Mouse (Mus musculus) embryo, embryonic 10 days (tissue): ENCODE data around the gene Nae1.
"Not testable (repeated sequence)": the region's sequence is repeated elsewhere in the genome, so short reads cannot be mapped to it uniquely, and the experiment has no call there.

Source experiments
- DNase-seq: peaks from one replicate; pipeline ENCODE4 v3.0.0-alpha.2; 2015; ENCODE audit warnings: low spot score

The Nae1 gene

GRCm38 (mm10) chr8:104533971-104534778, at the start of gene Nae1, which contains the start of gene Car7:
Gene Nae1, minus strand, starts transcription at chr8:104534637.
Gene Car7, plus strand, starts transcription at chr8:104534689.
- DNase-seq = peak; percentile 94

DNA sequence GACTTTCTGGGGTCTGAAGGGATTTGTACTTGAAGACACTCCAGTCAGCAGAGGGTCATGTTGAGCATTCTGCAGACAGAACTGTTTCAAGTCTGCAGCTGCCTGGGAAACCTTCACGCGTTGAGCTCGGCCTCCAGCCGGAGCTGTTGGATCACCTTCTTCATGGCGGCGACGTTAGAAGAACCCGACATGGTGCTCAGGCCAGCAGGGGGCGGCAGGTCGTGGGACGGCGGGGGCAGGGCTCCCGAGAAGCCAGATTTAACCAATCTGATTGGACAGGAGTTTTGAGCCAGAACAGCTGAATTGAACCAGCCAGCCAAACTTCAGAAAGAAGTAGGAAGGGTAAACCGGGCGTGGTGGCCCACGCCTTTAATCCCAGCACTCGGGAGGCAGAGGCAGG, 43.2 kb upstream of the Nae1 start:
- not testable (repeated sequence) for DNase-seq

DNA sequence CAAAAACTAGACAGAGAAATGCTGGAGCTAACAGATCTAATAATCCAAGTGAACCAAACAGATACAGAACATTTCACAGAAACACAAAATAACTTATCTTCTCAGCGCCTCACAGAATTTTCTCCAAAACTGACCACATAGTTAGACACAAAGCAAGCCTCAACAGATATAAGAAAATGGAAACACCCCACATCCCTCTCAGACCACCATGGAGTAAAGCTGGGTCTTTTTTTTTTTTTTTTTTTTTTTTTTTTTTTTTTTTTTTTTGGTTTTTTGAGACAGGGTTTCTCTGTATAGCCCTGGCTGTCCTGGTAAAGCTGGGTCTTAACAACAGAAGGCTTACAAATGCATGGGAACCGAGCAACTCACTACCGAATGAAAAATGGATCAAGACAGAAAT, 42.4 kb upstream of the Nae1 start:
- no peak for DNase-seq

GRCm38 (mm10) chr8:104570436-104571343, 36.3 kb upstream of the Nae1 start:
- peak; percentile 89 for DNase-seq

DNA sequence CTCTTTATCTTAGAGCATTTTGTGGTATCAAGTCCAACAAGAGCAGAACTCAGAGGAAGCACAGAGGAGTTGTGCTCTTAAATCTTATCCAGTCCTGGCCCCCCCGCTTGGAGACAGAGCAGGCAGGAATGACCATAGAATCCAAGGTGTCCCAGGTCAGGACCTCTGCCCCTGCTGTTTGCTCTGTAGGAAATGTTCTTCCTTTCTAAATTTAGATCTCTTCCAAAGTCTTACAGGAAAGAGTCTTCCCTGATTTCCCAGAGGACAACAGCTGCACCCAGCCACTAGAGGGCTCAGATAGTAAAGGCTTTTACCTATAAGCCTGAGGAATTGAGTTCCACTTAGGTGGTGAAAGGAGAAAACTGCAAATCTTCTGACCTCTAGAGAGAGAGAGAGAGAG, 35.1 kb upstream of the Nae1 start:
- DNase-seq = peak; percentile 38

- no peak for DNase-seq
Observed at GRCm38 (mm10) chr8:104565457-104565798, 31.0 kb upstream of the Nae1 start.

DNA sequence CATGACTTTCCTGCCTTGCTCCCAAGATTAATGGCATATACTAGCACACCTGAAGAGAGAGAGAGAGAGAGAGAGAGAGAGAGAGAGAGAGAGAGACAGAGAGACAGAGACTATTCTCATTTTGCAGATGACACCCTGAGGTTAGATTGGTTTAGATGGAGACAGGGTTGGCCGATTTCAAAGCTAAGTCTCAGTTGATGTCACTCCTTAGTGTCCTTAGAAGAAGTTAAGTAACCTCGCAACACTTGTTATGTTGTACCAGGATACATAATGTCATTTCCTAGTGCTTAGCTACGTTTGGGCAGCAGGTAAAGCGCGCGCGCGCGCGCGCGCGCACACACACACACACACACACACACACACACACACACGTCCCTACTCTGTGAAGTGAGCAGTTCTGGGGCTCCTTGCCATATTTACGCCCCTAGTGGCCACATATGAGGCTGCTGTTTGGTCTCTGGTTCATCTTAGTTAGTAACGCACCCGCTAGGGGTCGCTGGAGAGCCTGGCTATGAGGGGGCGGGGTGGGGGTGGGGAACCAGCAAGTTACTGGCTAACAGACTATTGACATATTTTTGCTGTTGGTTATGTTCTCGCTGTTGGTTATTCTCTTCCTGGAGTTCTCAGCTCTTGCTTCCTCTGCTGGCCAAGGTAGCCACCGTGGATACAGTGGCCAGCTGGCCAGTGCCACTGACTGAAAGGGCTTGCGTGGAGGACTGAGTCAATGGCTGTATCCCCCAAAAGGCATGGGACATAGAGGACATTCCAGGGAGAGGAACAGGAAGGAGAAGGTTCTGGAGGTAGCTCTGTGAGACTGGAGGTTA, 30.4 kb upstream of the Nae1 start:
- peak; percentile 90 for DNase-seq

DNA sequence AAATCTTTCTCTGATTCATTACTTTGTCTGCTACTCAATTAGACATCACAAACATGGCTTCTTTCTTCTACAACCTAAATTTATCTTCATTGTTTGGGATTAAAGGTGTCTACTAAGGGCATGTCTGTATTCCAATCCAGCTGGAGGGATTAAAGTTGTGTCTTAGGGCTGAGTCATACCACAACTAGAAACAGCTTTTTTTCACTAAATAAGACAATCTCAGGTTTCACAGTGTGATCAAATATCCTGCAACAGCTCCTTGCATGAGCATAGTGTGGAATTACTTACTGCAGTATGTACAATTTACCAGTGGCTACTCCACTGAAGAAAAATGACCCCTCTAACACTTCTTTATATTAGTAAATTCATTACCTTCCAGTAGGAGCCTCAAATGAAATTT, 26.3 kb upstream of the Nae1 start:
- DNase-seq = no peak

- peak; percentile 13 for DNase-seq
Observed at GRCm38 (mm10) chr8:104557226-104557625, 22.8 kb upstream of the Nae1 start.

DNA sequence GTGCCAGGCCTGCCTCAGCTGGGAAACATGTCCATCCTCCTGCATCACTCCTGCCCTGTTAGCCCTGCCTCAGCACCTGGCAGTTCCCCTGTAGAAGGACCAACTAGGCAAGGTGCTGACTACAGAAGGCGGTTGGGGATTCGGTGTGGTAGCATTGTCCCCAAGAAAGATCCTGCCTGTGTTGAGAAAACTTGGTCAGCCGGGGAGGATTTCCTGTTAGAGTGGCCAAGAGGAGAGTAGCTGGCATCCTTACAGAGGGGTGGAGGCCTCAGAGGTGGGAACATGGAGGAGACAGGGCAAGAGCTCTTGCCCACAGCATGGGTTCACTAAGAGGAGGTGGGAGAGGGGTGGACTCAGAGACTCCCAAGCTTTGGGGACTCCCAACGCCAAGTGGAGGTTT, 20.8 kb upstream of the Nae1 start:
- no peak for DNase-seq

GRCm38 (mm10) chr8:104543440-104544045, 9.1 kb upstream of the Nae1 start:
- no peak for DNase-seq

GRCm38 (mm10) chr8:104542160-104542559, 7.7 kb upstream of the Nae1 start:
- DNase-seq = peak; percentile 4

- DNase-seq = no peak
Observed at GRCm38 (mm10) chr8:104541515-104541880, 7.1 kb upstream of the Nae1 start.

DNA sequence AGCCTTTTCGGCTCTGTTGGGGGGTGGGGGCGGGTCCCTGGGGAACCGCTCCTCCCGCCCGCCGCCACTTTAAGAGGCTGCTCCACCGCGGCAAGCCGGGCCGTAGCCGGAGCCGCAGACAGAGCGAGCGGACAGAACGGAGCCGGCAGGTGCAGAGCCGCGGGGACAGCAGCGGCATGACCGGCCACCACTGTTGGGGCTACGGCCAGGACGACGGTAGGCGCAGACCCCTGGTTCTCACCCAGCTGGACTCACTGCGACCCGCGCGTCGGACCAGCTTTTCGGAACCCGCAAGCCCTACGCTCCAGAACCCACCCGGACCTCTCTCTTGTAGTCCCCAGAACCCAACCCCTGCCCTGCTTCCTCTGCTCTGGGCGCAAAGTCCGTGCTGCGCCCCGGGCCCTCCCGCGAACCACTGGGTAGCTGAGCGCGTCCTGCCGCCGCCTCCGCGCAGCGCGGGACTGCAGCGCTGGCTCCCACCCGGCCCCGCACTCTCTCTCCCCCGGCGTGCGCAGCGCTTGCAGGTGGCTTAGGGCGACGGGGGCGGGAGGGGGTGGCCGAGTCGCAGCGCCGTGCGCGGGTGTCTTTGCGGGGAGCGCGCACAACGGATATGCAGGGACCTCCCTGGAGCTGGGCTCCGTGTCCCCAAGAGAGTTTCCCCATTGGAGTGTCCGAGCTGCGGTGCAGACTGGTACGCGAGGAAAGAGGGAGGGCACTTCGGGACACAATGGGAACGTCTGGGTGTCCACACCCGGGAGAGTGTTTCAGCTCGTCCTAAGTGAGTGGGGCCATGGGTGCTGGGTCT, 6.5 kb upstream of the Nae1 start:
- DNase-seq = peak; percentile 24

DNA sequence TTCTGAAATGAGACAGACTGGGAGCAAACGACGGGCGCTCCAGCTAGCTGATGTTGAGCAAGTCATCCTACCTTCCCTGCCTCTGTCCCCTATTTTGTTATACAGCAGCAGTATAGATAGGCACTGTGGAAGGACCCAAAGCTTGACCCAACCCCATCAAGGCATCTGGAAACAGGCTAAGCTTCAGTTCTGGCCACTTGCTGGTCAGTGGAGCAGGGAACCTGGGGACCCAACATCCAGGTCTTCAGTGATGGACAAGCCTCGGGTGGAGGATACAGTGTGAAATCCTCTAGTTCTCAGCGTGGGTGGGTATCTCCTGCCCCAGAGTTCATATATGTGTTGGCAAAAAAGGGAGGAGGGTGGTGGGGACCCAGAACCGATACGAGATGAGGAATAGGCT, 5.8 kb upstream of the Nae1 start:
- no peak for DNase-seq

GRCm38 (mm10) chr8:104539566-104539965, 5.1 kb upstream of the Nae1 start:
- DNase-seq = no peak

- no peak for DNase-seq
Observed at GRCm38 (mm10) chr8:104538896-104539295, 4.5 kb upstream of the Nae1 start.

DNA sequence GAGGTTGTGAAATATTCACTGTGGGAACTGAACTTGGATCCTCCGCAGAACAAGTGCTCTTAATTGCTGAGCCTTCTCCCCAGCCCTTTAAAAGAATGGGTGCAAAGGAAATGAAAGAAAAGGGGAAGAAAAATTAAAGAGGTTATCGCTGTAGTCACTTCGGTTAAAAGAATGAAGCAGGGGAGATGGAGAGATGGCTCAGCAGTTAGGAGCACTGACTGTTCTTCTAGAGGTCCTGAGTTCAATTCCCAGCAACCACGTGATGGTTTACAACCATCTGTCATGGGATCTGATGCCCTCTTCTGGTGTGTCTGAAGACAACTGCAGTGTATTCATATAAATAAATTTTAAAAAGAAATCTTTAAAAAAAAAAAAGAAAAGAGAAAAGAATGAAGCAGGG, 1.6 kb upstream of the Nae1 start:
- no peak for DNase-seq

DNA sequence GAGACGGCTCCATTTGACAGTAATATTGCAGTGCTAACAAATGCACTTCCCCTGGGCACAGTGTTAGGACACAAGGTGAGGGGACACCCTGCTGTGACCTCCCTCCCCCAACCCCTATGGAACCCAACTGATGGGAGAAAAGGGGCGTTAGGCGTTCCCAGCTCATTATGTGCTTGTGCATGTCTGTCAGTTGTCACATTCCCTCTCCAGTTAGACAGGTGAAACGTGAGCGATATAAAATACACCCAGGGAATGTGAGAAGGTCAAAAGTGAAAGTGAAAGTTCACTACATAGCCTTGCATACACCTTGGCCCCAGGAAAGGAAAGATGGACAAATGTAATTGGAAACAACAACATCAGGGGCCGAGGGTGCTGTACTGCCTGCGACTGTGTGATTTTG, 941 bp upstream of the Nae1 start:
- DNase-seq = no peak

- no peak for DNase-seq
Observed at GRCm38 (mm10) chr8:104534779-104535141, 323 bp upstream of the Nae1 start.

DNA sequence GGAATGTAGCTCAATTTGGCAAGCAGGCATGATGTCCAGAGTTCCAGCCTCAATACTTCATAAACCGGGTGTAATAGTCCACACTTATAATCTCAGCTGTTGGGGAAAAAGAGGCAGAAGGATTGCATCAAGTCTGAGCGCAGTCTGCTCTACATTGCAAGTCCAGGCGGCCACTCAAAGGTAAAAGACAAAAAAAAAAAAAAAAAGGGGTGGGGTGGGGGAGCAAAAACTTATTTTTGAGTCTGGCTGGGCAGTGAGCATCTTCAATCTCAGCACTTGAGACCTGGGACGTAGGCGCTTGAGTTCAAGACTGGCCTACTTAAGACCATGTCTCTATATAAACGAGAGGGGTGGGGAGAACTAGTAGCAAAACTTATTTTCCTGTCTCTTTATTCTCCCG, 886 bp downstream of the Nae1 start:
- DNase-seq = peak; percentile 5
